Mouse (Mus musculus) stomach, embryonic 16.5 days (tissue): ENCODE measurements around the gene Nebl. TPM values are rescaled to one million over a fixed set of nuclear protein-coding genes. Genes with fewer than 3 reads are reported as not detected.

Experiments
- ATAC-seq: fragments of 200-750 bp; cut with Nextera tagmentation; 2 replicates; pipeline ENCODE4 v1.8.0; 2017; ENCODE audit warnings: moderate number of reproducible peaks, moderate TSS enrichment; ENCODE audit not compliant: insufficient read depth, low FRiP score
- H3K27ac ChIP-seq: fragments of 300-500 bp; sonication (generic); 2 replicates; pipeline ENCODE4 v1.5.1; 2014; ENCODE audit warnings: low read length
- H3K27me3 ChIP-seq: fragments of 300-500 bp; sonication (generic); 2 replicates; pipeline ENCODE4 v1.6.1; 2014; ENCODE audit warnings: low read length, control low read depth, mixed read lengths; ENCODE audit not compliant: control insufficient read depth, insufficient read depth
- H3K36me3 ChIP-seq: fragments of 300-500 bp; sonication (generic); 2 replicates; pipeline ENCODE4 v1.6.1; 2014; ENCODE audit warnings: low read length; ENCODE audit not compliant: control insufficient read depth, insufficient read depth
- H3K4me1 ChIP-seq: fragments of 300-500 bp; sonication (generic); 2 replicates; pipeline ENCODE4 v1.6.1; 2014; ENCODE audit warnings: low read length, control low read depth, mixed read lengths; ENCODE audit not compliant: control insufficient read depth, insufficient read depth
- H3K4me2 ChIP-seq: fragments of 300-500 bp; sonication (generic); 2 replicates; pipeline ENCODE4 v1.6.1; 2014; ENCODE audit warnings: low read depth, low read length, mixed read lengths
- H3K4me3 ChIP-seq: fragments of 300-500 bp; sonication (generic); replicated peaks from 2 replicates; pipeline ENCODE4 v1.5.1; 2014; ENCODE audit warnings: mild to moderate bottlenecking, low read length
- H3K9ac ChIP-seq: fragments of 300-500 bp; sonication (generic); 2 replicates; pipeline ENCODE4 v1.6.1; 2014; ENCODE audit warnings: low read length
- H3K9me3 ChIP-seq: fragments of 300-500 bp; sonication (generic); replicated peaks from 2 replicates; pipeline ENCODE4 v1.6.1; 2016; ENCODE audit warnings: low read length, control low read depth; ENCODE audit not compliant: control insufficient read depth
- WGBS: fragments of 180-500 bp; shearing (Covaris S2); extraction: QIAGEN DNeasy Blood & Tissue Kit; methylation state at CpG from one replicate; pipeline ENCODE4 v1.1.7; 2014; 5-methylcytosine and 5-hydroxymethylcytosine counted together
- polyA plus RNA-seq: library from polyadenylated mRNA; unstranded; fragments of >200 nt; fragmentation: Nextera tagmentation; extraction: Ambion mirVana; gene quantifications from 2 replicates; pipeline ENCODE4 v1.2.1, GENCODE M21; 2015

Nebl gene
- polyA plus RNA-seq, 1 experiment from 2014 or later = 9.1 TPM

DNA sequence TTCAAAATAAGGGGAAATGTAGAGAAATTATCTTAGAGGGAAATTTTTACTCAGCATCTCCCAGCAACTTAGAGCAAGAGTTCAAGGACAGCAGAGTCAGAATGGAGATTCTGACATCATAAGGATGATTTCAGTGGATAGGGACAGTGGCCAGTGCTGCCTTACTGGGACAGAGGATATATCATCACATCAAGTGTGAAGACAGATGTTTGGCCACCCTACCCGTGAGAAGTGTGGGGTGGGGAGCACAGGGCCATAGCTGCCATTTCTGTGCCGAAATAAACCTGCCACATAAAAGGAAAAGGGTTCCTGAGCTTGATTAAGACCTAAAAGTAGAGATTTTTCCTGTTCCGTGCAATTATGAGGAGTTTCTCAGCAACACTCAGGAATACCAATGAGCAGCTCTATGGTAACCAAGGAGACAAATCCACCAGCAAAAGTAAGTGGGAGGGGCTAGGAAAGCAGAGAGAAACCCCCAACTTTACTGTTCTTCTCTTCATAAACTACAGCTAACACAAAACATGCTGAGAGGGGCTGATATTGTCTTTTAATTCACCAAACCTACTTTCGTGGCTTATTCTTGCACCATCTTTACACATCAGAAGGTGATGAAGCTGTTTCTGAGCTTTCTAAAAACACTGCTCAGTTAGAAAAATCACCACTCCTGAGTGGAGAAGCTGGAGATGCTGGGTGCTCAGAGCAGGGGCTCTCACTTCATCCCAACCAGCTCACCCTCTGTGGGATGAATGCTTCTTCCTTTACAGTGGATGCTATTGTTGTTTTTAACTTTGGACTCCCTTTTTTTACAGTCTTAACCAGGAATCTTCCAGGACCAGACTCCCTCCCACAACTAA, 172.1 kb downstream of the Nebl start:
- WGBS = 63% methylated on average over 4 of the region's 4 CpGs
- ATAC-seq = no peak
- Histone ChIP-seq H3K4me1 (no peaks in the 10 kb centered on the region), H3K4me3 (no peak overlapping the region), H3K27me3 (no peaks in the 10 kb centered on the region), H3K9me3 (no peaks in the 10 kb centered on the region), H3K4me2 (no peak overlapping the region), H3K9ac (no peak overlapping the region), H3K36me3 (no peaks in the 10 kb centered on the region), H3K27ac (no peak overlapping the region)

GRCm38 (mm10) chr2:17549895-17550558, 181.2 kb downstream of the Nebl start:
- WGBS = 29% methylated on average over 4 of the region's 4 CpGs
- Histone ChIP-seq H3K9me3 (no peaks in the 10 kb centered on the region), H3K4me2 (no peak overlapping the region), H3K4me1 (no peaks in the 10 kb centered on the region), H3K9ac (no peak overlapping the region), H3K27ac (no peak overlapping the region), H3K36me3 (no peaks in the 10 kb centered on the region), H3K4me3 (no peak overlapping the region), H3K27me3 (no peaks in the 10 kb centered on the region)
- ATAC-seq = no peak

- ATAC-seq = no peak
These were observed 184.8 kb downstream of the Nebl start for GRCm38 (mm10) chr2:17546354-17546948.

DNA sequence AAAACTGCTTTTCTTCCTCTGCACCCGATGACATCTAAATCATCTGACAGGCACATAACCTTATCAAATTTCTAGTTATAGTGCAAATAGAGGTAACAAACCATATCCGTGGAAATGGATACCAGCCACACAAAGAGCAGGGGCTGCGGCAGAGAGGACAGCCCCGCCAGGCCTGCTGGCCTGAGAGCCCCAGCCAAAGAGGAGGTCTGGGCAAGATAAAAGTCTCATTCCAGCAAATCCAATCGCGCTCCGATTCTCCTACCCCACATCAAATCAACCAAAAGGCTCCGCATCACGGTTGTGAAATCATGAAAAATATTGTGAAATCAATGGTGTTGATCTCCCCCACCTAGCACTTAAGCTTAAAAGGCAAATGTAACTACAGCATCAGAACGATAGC, 191.5 kb downstream of the Nebl start:
- Histone ChIP-seq H3K4me3 (no peak overlapping the region), H3K27ac (no peak overlapping the region), H3K9ac (no peak overlapping the region), H3K27me3 (no peaks in the 10 kb centered on the region), H3K9me3 (no peaks in the 10 kb centered on the region), H3K4me1 (no peaks in the 10 kb centered on the region), H3K4me2 (no peak overlapping the region), H3K36me3 (no peaks in the 10 kb centered on the region)
- no peak for ATAC-seq
- 72% methylated on average over 10 of the region's 10 CpGs for WGBS

More at GRCm38 (mm10) chr2:17546354-17546948, 184.8 kb downstream of the Nebl start:
- Histone ChIP-seq H3K4me1 (no peaks in the 10 kb centered on the region), H3K9me3 (no peaks in the 10 kb centered on the region), H3K4me3 (no peak overlapping the region), H3K9ac (no peak overlapping the region), H3K36me3 (no peaks in the 10 kb centered on the region), H3K27me3 (no peaks in the 10 kb centered on the region), H3K4me2 (no peak overlapping the region), H3K27ac (no peak overlapping the region)
- 80% methylated on average over 3 of the region's 3 CpGs for WGBS

GRCm38 (mm10) chr2:17538493-17538892, 192.8 kb downstream of the Nebl start:
- no peaks in the 10 kb centered on the region for H3K27me3 ChIP-seq
- no peaks in the 10 kb centered on the region for H3K4me1 ChIP-seq
- H3K4me3 ChIP-seq = no peak overlapping the region
- no peak overlapping the region for H3K27ac ChIP-seq
- H3K9ac ChIP-seq = no peak overlapping the region
- H3K36me3 ChIP-seq = no peaks in the 10 kb centered on the region
- no peaks in the 10 kb centered on the region for H3K9me3 ChIP-seq
- 82% methylated on average over 4 of the region's 4 CpGs for WGBS
- no peak overlapping the region for H3K4me2 ChIP-seq
- no peak for ATAC-seq

- peak; percentile 75; the same call in 1 of the 2 replicates for ATAC-seq
- Histone ChIP-seq H3K4me1 (no peaks in the 10 kb centered on the region), H3K4me2 (no peak overlapping the region), H3K9me3 (no peaks in the 10 kb centered on the region), H3K27me3 (no peaks in the 10 kb centered on the region), H3K36me3 (no peaks in the 10 kb centered on the region), H3K9ac (no peak overlapping the region), H3K4me3 (no peak overlapping the region), H3K27ac (no peak overlapping the region)
- 48% methylated on average over 12 of the region's 12 CpGs for WGBS
These were observed 199.7 kb downstream of the Nebl start for GRCm38 (mm10) chr2:17531355-17532105.

- no peaks in the 10 kb centered on the region for H3K36me3 ChIP-seq
- no peaks in the 10 kb centered on the region for H3K9me3 ChIP-seq
- H3K27me3 ChIP-seq = no peaks in the 10 kb centered on the region
- H3K27ac ChIP-seq = no peak overlapping the region
- no peak overlapping the region for H3K4me3 ChIP-seq
- H3K9ac ChIP-seq = no peak overlapping the region
- no peak overlapping the region for H3K4me2 ChIP-seq
- WGBS = 57% methylated on average over 5 of the region's 5 CpGs
- no peaks in the 10 kb centered on the region for H3K4me1 ChIP-seq
- no peak for ATAC-seq
These were observed 205.3 kb downstream of the Nebl start for GRCm38 (mm10) chr2:17525739-17526526.

GRCm38 (mm10) chr2:17525211-17525610, 206.1 kb downstream of the Nebl start:
- no peak for ATAC-seq
- Histone ChIP-seq H3K27ac (no peak overlapping the region), H3K9ac (no peak overlapping the region), H3K36me3 (no peaks in the 10 kb centered on the region), H3K4me2 (no peak overlapping the region), H3K9me3 (no peaks in the 10 kb centered on the region), H3K27me3 (no peaks in the 10 kb centered on the region), H3K4me1 (no peaks in the 10 kb centered on the region), H3K4me3 (no peak overlapping the region)
- 56% methylated on average over 4 of the region's 4 CpGs for WGBS
